In the genomic region with DNA sequence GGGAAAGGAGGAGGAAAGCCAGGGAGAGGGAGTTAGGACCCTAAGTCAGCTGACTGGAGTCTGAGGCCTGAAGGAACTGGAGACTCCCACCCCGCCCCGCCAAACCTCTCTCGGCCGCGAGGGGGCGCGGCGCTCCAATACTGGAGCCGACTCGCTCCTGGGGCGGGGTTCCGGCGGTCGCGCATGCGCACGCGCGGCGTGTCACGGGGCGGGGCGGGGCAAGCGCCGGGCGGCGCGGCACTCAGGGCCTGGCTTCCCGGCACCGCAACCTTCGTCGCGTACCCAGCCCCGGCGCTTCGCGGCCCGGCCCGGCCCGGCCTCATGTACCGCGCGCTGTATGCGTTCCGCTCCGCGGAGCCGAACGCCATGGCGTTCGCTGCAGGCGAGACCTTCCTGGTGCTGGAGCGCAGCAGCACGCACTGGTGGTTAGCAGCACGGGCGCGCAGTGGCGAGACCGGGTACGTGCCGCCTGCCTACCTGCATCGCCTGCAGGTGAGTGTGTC, we compare ENCODE assay signal across 8 mouse cellular contexts. TPM values are rescaled to one million over a fixed set of nuclear protein-coding genes. Genes with fewer than 3 reads are reported as not detected.
DNase-seq lines count a peak whose midpoint lies in the region; ATAC-seq lines count a peak whose summit lies in the region.

A gene (plus strand): TSS at position 206 of the 503 bp plus-strand sequence.

- H3K27me3 ChIP-seq in intestine, embryonic 15.5 days (replicated peaks) = no peaks in the 10 kb centered on the region

- H3K9ac ChIP-seq in intestine, embryonic 15.5 days = peak within 1 kb of the TSS; percentile 81

- 0 out of 2 replicates have a peak, but pooled peaks cover 8% of the 10 kb centered on the region for H3K4me1 ChIP-seq in intestine, embryonic 15.5 days (replicated peaks)

- no peaks in the 10 kb centered on the region for H3K9me3 ChIP-seq in intestine, embryonic 15.5 days

- H3K4me2 ChIP-seq in intestine, embryonic 15.5 days (replicated peaks) = peak within 1 kb of the TSS; percentile 85

- DNase-seq in adrenal gland, postnatal 10 days = peak; percentile 99
- peak; percentile 94 for DNase-seq in embryo, embryonic 9.5 days (ENCODE audit: extremely low spot score)
- peak; percentile 97 to 99 for DNase-seq in gastrocnemius, postnatal 4 days (ENCODE audit: low spot score in 2 of 2)
- DNase-seq in left cerebral cortex, postnatal 14 days (ENCODE audit: low spot score in 2 of 2) = peak; percentile 94 to 97
- peak; percentile 97 for DNase-seq in right cerebral cortex, postnatal 14 days
- DNase-seq in urinary bladder, postnatal 36 days (ENCODE audit: low spot score in 2 of 2) = peak; percentile 93 to 94

- ATAC-seq in intestine, embryonic 15.5 days = peak; percentile 93
- ATAC-seq in megakaryocyte-erythroid progenitor cell, adult 5-6 weeks (replicated peaks; ENCODE audit: low FRiP score, low TSS enrichment, poor library complexity, severe bottlenecking) = peak; percentile 63

- intact Hi-C loops in left cerebral cortex, postnatal 14 days (cut with DNase I) = loop anchor here (5.0 kb wide), 1 partner anchor 56 kb away; no protein-coding TSS in a partner anchor

- peak within 1 kb of the TSS; percentile 32; the same call in 1 of the 2 replicates for H3K27ac ChIP-seq in intestine, embryonic 15.5 days

- 0% methylated on average over 62 of the region's 62 CpGs for WGBS in intestine, embryonic 15.5 days

- peak within 1 kb of the TSS; percentile 74 for H3K4me3 ChIP-seq in intestine, embryonic 15.5 days (replicated peaks)

- peaks cover 27% of the 10 kb centered on the region for H3K36me3 ChIP-seq in intestine, embryonic 15.5 days

RNA-seq across cellular contexts. Expression of the gene that starts here (rescaled TPM):
- 1 to 10 TPM; 6.9 to 9.5 TPM for total RNA-seq in adrenal gland, postnatal 10 days (2021)
- 1 to 10 TPM; 6.6 to 9.2 TPM for total RNA-seq in gastrocnemius, postnatal 4 days (2021)
- 10.4 and 12.0 TPM in 2 replicates for polyA plus RNA-seq in intestine, embryonic 15.5 days (2015; fragmentation: Nextera tagmentation; extraction: Ambion mirVana)
- 10 to 100 TPM; 39.1 to 44.7 TPM for total RNA-seq in left cerebral cortex, postnatal 14 days (2021)
- 8.6 and 12.2 TPM in 2 replicates for total RNA-seq in megakaryocyte-erythroid progenitor cell, adult 5-6 weeks (2014; fragmentation: Nextera tagmentation)
- total RNA-seq in megakaryocyte-erythroid progenitor cell, adult 5-6 weeks (2017) = 1.0 and 2.3 TPM in 2 replicates

Comparison
In these comparisons a context has a peak if more than half of its experiments do, and no peak if none do; other contexts are left out.
1. Peak in every context shown above with its lines: DNase-seq, ATAC-seq, H3K4me3 ChIP-seq and H3K27ac ChIP-seq.